Mouse (Mus musculus) MEL (cell line): Measurements from ENCODE around the gene Ifi35. TPM values are rescaled to one million over a fixed set of nuclear protein-coding genes. Genes with fewer than 3 reads are reported as not detected.

Experiments
- DNase-seq: peaks from one replicate; pipeline ENCODE4 v3.0.0; 2011; ENCODE audit warnings: low read depth, low spot score
- H3K27ac ChIP-seq: 2 replicates; pipeline ENCODE4 v1.5.1; 2012; ENCODE audit warnings: low read depth, mild to moderate bottlenecking, control low read depth, low read length, moderate library complexity; ENCODE audit not compliant: control insufficient read depth
- H3K27me3 ChIP-seq, 2 experiments: fragments of 150-350 bp in 1 of 2; sonication (generic) in 1 of 2; 2 replicates each; pipeline ENCODE4 v1.6.1; 2012; ENCODE audit warnings: low read length in 2 of 2, mild to moderate bottlenecking in 2 of 2, improper control_type of control experiment in 1 of 2, moderate library complexity in 1 of 2; ENCODE audit not compliant: insufficient read depth in 2 of 2, control insufficient read depth in 1 of 2
- H3K36me3 ChIP-seq, 2 experiments: 2 replicates each; pipeline ENCODE4 v1.6.1; 2012 to 2014; ENCODE audit warnings: low read length in 2 of 2, improper control_type of control experiment in 1 of 2, inconsistent platforms in 1 of 2, mild to moderate bottlenecking in 1 of 2; ENCODE audit not compliant: insufficient read depth in 2 of 2, control insufficient read depth in 1 of 2
- H3K4me1 ChIP-seq, 2 experiments: fragments of 150-350 bp in 1 of 2; sonication (generic) in 1 of 2; 2 replicates each; pipeline ENCODE4 v1.6.1; 2012; ENCODE audit warnings: low read length in 2 of 2, improper control_type of control experiment in 1 of 2, mild to moderate bottlenecking in 1 of 2; ENCODE audit not compliant: insufficient read depth in 2 of 2, control insufficient read depth in 1 of 2
- H3K4me3 ChIP-seq, 2 experiments: fragments of 150-350 bp in 1 of 2; sonication (generic) in 1 of 2; 2 replicates each; pipeline ENCODE4 v1.5.1; 2012; ENCODE audit warnings: low read depth in 2 of 2, low read length in 2 of 2, mild to moderate bottlenecking in 2 of 2, moderate library complexity in 2 of 2, control low read depth in 1 of 2, improper control_type of control experiment in 1 of 2; ENCODE audit not compliant: control insufficient read depth in 1 of 2, insufficient read depth in 1 of 2
- H3K79me2 ChIP-seq: 2 replicates; pipeline ENCODE4 v1.6.1; 2012; ENCODE audit warnings: mild to moderate bottlenecking, low read length, moderate library complexity; ENCODE audit not compliant: control insufficient read depth, poor library complexity, insufficient read depth
- H3K9ac ChIP-seq: 2 replicates; pipeline ENCODE4 v1.6.1; 2012; ENCODE audit warnings: low read depth, mild to moderate bottlenecking, control low read depth, low read length, moderate library complexity; ENCODE audit not compliant: control insufficient read depth, poor library complexity, severe bottlenecking
- H3K9me3 ChIP-seq: fragments of 150-350 bp; sonication (generic); replicated peaks from 2 replicates; pipeline ENCODE4 v1.6.1; 2012; ENCODE audit warnings: mild to moderate bottlenecking, low read length, improper control_type of control experiment, moderate library complexity; ENCODE audit not compliant: insufficient read depth
- CHD2 ChIP-seq: IDR thresholded peaks from 2 replicates; pipeline ENCODE4 v1.6.1; 2011; ENCODE audit warnings: low read length, improper control_type of control experiment
- CTCF ChIP-seq, 3 experiments: IDR thresholded peaks in 2 of 3; conservative IDR thresholded peaks in 1 of 3; 2 replicates each; pipeline ENCODE4 v1.5.1; 2011 to 2012; ENCODE audit warnings: low read length in 3 of 3, low read depth in 2 of 3, mild to moderate bottlenecking in 2 of 3, improper control_type of control experiment in 1 of 3, inconsistent platforms in 1 of 3, mixed read lengths in 1 of 3, moderate library complexity in 1 of 3; ENCODE audit not compliant: control insufficient read depth in 1 of 3, insufficient read depth in 1 of 3, poor library complexity in 1 of 3, severe bottlenecking in 1 of 3
- E2F4 ChIP-seq: IDR thresholded peaks from 2 replicates; pipeline ENCODE4 v1.6.1; 2011; ENCODE audit warnings: low read depth, low read length, improper control_type of control experiment, borderline replicate concordance
- GATA1 ChIP-seq: IDR thresholded peaks from 2 replicates; pipeline ENCODE4 v1.6.1; 2011; ENCODE audit warnings: low read depth, low read length, improper control_type of control experiment
- MAX ChIP-seq: IDR thresholded peaks from 2 replicates; pipeline ENCODE4 v1.6.1; 2011; ENCODE audit warnings: low read length, improper control_type of control experiment
- MYC ChIP-seq: IDR thresholded peaks from 2 replicates; pipeline ENCODE4 v1.6.1; 2011; ENCODE audit warnings: low read depth, mild to moderate bottlenecking, low read length, improper control_type of control experiment, moderate library complexity
- POLR2AphosphoS5 ChIP-seq: IDR thresholded peaks from 2 replicates; pipeline ENCODE4 v1.6.1; 2012; ENCODE audit warnings: low read depth, borderline replicate concordance, mild to moderate bottlenecking, inconsistent platforms, low read length, moderate library complexity, mixed read lengths
- SIN3A ChIP-seq: IDR thresholded peaks from 2 replicates; pipeline ENCODE4 v1.6.1; 2012; ENCODE audit warnings: low read length, improper control_type of control experiment, inconsistent platforms
- UBTF ChIP-seq: IDR thresholded peaks from 2 replicates; pipeline ENCODE4 v1.6.1; 2012; ENCODE audit warnings: low read depth, mild to moderate bottlenecking, inconsistent platforms, low read length, improper control_type of control experiment, moderate library complexity, borderline replicate concordance; ENCODE audit not compliant: insufficient read depth
- USF2 ChIP-seq, 2 experiments: IDR thresholded peaks; 2 replicates each; pipeline ENCODE4 v1.6.1; 2011 to 2012; ENCODE audit warnings: improper control_type of control experiment in 2 of 2, low read length in 2 of 2, borderline replicate concordance in 1 of 2, inconsistent platforms in 1 of 2, low read depth in 1 of 2, mild to moderate bottlenecking in 1 of 2; ENCODE audit not compliant: insufficient read depth in 1 of 2
- ZC3H11A ChIP-seq: IDR thresholded peaks from 2 replicates; pipeline ENCODE4 v1.6.1; 2012; ENCODE audit warnings: low read depth, mild to moderate bottlenecking, inconsistent platforms, low read length, improper control_type of control experiment
- ZNF384 ChIP-seq: IDR thresholded peaks from 2 replicates; pipeline ENCODE4 v1.6.1; 2012; ENCODE audit warnings: low read depth, mild to moderate bottlenecking, inconsistent platforms, low read length, improper control_type of control experiment
- polyA plus RNA-seq, 2 experiments: library from polyadenylated mRNA; stranded (reverse) in 1 of 2; unstranded in 1 of 2; fragments of >175 nt in 1 of 2; fragments of >200 nt in 1 of 2; gene quantifications; 2 replicates each; pipeline versions ENCODE4 v1.2.1 to v1.2.4; 2012; ENCODE audit warnings: low replicate concordance in 2 of 2, low read depth in 1 of 2; ENCODE audit not compliant: insufficient read length in 2 of 2, insufficient read depth in 1 of 2, missing spikeins in 1 of 2
- total RNA-seq: library from RNA; depleted of rRNA; stranded (reverse); fragments of 300-350 nt; gene quantifications from 2 replicates; pipeline ENCODE4 v1.2.3, GENCODE M21; 2012

Gene Ifi35
- total and polyA plus RNA-seq, 3 experiments: 35.5 to 146 (median 64.4) TPM

DNA sequence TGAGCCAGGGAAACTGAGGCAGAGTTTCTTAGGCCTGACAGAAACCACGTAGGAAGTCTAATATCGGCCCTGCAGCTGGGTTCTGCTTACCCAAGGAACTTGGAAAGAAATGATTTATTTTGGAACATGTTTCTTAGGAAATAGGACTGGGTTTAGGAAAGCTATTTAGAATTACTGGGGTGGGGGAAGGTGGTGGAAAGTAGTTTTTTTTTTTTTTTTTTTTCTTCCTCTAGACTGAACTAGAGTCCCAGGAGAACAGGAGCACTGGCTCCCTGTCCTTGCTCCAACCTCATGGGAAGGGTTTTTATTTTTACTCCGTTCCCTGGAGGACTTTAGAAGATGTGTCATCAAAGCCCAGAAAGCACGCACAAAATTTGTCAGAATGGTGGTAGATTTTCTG, 20.9 kb downstream of the Ifi35 start:
- H3K36me3 ChIP-seq: peaks cover 0 to 10% of the 10 kb centered on the region in 2 experiments; a peak in 2 of 4 replicates
- H3K9me3 ChIP-seq: no peaks in the 10 kb centered on the region
- no peak overlapping the region for H3K27ac ChIP-seq
- H3K4me3 ChIP-seq: no peak overlapping the region
- H3K4me1 ChIP-seq: peaks cover under 1 to 16% of the 10 kb centered on the region in 2 experiments; a peak in 3 of 4 replicates
- H3K27me3 ChIP-seq: no peaks in the 10 kb centered on the region
- peaks cover 6% of the 10 kb centered on the region; the same call in 1 of the 2 replicates for H3K79me2 ChIP-seq
- TF ChIP-seq ZNF384 (peak; percentile 46; the same call in 1 of the 2 replicates), ZC3H11A (no peak)
- DNase-seq: no peak
- no peak overlapping the region for H3K9ac ChIP-seq

GRCm38 (mm10) chr11:101470206-101470605, 22.0 kb downstream of the Ifi35 start:
- Histone ChIP-seq H3K27me3 (no peaks in the 10 kb centered on the region), H3K79me2 (peaks cover 6% of the 10 kb centered on the region; the same call in 1 of the 2 replicates), H3K9me3 (no peaks in the 10 kb centered on the region), H3K36me3 (peaks cover 0 to 6% of the 10 kb centered on the region in 2 experiments; a peak in 2 of 4 replicates), H3K4me3 (no peak overlapping the region), H3K27ac (no peak overlapping the region), H3K4me1 (peaks cover 0 to 8% of the 10 kb centered on the region in 2 experiments; a peak in 3 of 4 replicates), H3K9ac (no peak overlapping the region)
- no peak for DNase-seq
- TF ChIP-seq MAX (no peak), E2F4 (no peak), SIN3A (no peak), UBTF (no peak), CTCF (IDR thresholded peaks at IDR 0.05 in 2 of 3, conservative IDR thresholded peaks at IDR 0.05 in 1 of 3; ENCODE audit: control insufficient read depth in 1 of 3, insufficient read depth in 1 of 3, low read depth in 2 of 3, low read length in 3 of 3, poor library complexity in 1 of 3, severe bottlenecking in 1 of 3) (no peak), USF2 (IDR thresholded peaks at IDR 0.05; ENCODE audit: borderline replicate concordance in 1 of 2, insufficient read depth in 1 of 2, low read depth in 1 of 2, low read length in 2 of 2) (no peak), CHD2 (no peak), POLR2AphosphoS5 (no peak)
- TF ChIP-seq, all 39 proteins: peak for 0

GRCm38 (mm10) chr11:101471926-101472325, 23.7 kb downstream of the Ifi35 start:
- Histone ChIP-seq H3K9ac (no peak overlapping the region), H3K27me3 (no peaks in the 10 kb centered on the region), H3K4me1 (peaks cover 0 to 4% of the 10 kb centered on the region in 2 experiments; a peak in 1 of 4 replicates), H3K27ac (no peak overlapping the region), H3K4me3 (no peak overlapping the region), H3K9me3 (no peaks in the 10 kb centered on the region), H3K79me2 (no peaks in the 10 kb centered on the region), H3K36me3 (peaks cover 0 to 3% of the 10 kb centered on the region in 2 experiments; a peak in 2 of 4 replicates)
- TF ChIP-seq GATA1 (no peak), MYC (no peak), SIN3A (no peak)
- DNase-seq: no peak
